Mouse (Mus musculus) heart, embryonic 16.5 days (tissue): ENCODE results near the gene Mthfd1l. TPM values are rescaled to one million over a fixed set of nuclear protein-coding genes. Genes with fewer than 3 reads are reported as not detected.
A peak's percentile ranks its signal among the peaks of the same experiment; 100 is the strongest.

Experiments
- ATAC-seq: fragments of 200-750 bp; cut with Nextera tagmentation; replicated peaks from 2 replicates; pipeline ENCODE4 v1.8.0; 2017; ENCODE audit warnings: moderate number of reproducible peaks; ENCODE audit not compliant: insufficient read depth, low FRiP score; ENCODE audit errors: extremely low read depth
- H3K27ac ChIP-seq: fragments of 300-500 bp; sonication (generic); 2 replicates; pipeline ENCODE4 v1.5.1; 2014; ENCODE audit warnings: mild to moderate bottlenecking, low read length, control low read depth, moderate library complexity
- H3K27me3 ChIP-seq: fragments of 300-500 bp; sonication (generic); 2 replicates; pipeline ENCODE4 v1.6.1; 2014; ENCODE audit warnings: low read length, mixed read lengths; ENCODE audit not compliant: control insufficient read depth, insufficient read depth
- H3K36me3 ChIP-seq: fragments of 300-500 bp; sonication (generic); 2 replicates; pipeline ENCODE4 v1.6.1; 2014; ENCODE audit not compliant: control insufficient read depth, insufficient read depth
- H3K4me1 ChIP-seq: fragments of 300-500 bp; sonication (generic); 2 replicates; pipeline ENCODE4 v1.6.1; 2014; ENCODE audit warnings: low read length, mixed read lengths; ENCODE audit not compliant: control insufficient read depth, insufficient read depth
- H3K4me2 ChIP-seq: fragments of 300-500 bp; sonication (generic); 2 replicates; pipeline ENCODE4 v1.6.1; 2014; ENCODE audit warnings: low read depth, mild to moderate bottlenecking, control low read depth, low read length
- H3K4me3 ChIP-seq: fragments of 300-500 bp; sonication (generic); 2 replicates; pipeline ENCODE4 v1.5.1; 2014; ENCODE audit warnings: mild to moderate bottlenecking, control low read depth, low read length
- H3K9ac ChIP-seq: fragments of 300-500 bp; sonication (generic); 2 replicates; pipeline ENCODE4 v1.6.1; 2014; ENCODE audit warnings: low read length, control low read depth
- H3K9me3 ChIP-seq: fragments of 300-500 bp; sonication (generic); replicated peaks from 2 replicates; pipeline ENCODE4 v1.6.1; 2016; ENCODE audit warnings: low read length; ENCODE audit not compliant: control insufficient read depth
- WGBS: fragments of 180-500 bp; shearing (Covaris S2); extraction: QIAGEN DNeasy Blood & Tissue Kit; methylation state at CpG from one replicate; pipeline ENCODE4 v1.1.7; 2014; 5-methylcytosine and 5-hydroxymethylcytosine counted together
- polyA plus RNA-seq: library from polyadenylated mRNA; unstranded; fragments of >200 nt; fragmentation: Nextera tagmentation; extraction: Ambion mirVana; gene quantifications from 2 replicates; pipeline ENCODE4 v1.2.1, GENCODE M21; 2015

Mthfd1l gene
- polyA plus RNA-seq, 1 experiment from 2014 or later = 10.1 TPM

GRCm38 (mm10) chr10:4046496-4046895 is 73.6 kb downstream of the Mthfd1l start:
- no peaks in the 10 kb centered on the region for H3K27me3 ChIP-seq
- 0 out of 2 replicates have a peak, but pooled peaks cover 3% of the 10 kb centered on the region for H3K4me1 ChIP-seq
- H3K27ac ChIP-seq = peak overlapping the region; percentile 63
- H3K4me2 ChIP-seq = no peak overlapping the region
- no peak overlapping the region for H3K9ac ChIP-seq
- no peak overlapping the region for H3K4me3 ChIP-seq
- no peaks in the 10 kb centered on the region for H3K36me3 ChIP-seq
- H3K9me3 ChIP-seq = no peaks in the 10 kb centered on the region
- 0 out of 2 replicates have a peak, but pooled peaks have one; percentile 38 for ATAC-seq
- 44% methylated on average over 4 of the region's 4 CpGs for WGBS

GRCm38 (mm10) chr10:4047666-4048065 is 74.7 kb downstream of the Mthfd1l start:
- Histone ChIP-seq H3K4me1 (0 out of 2 replicates have a peak, but pooled peaks cover 3% of the 10 kb centered on the region), H3K9ac (no peak overlapping the region), H3K27me3 (no peaks in the 10 kb centered on the region), H3K36me3 (no peaks in the 10 kb centered on the region), H3K9me3 (no peaks in the 10 kb centered on the region), H3K4me3 (no peak overlapping the region), H3K4me2 (no peak overlapping the region), H3K27ac (no peak overlapping the region)
- ATAC-seq = no peak
- WGBS = 55% methylated on average over 6 of the region's 6 CpGs

DNA sequence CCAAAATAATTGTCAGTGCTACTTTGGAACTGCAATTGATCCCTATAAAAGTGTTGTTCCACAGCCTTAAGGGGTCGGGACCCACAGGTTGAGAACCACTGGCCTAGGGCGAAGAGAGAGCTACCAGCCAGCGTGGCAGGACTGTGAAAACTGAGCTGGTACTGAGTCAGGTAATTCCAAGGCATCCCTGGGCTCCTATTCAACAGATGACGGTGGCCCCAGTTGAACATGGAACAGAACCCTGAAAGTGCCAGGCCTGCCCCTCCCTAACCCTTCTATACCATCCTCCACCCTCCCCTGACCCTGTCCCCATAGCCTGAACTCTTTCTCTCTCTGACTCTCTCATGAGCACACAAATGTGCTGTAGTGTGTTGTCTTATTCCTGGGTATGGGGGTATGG is 77.3 kb downstream of the Mthfd1l start:
- H3K4me1 ChIP-seq = peaks cover 5% of the 10 kb centered on the region; the same call in 1 of the 2 replicates
- 92% methylated on average over 4 of the region's 4 CpGs for WGBS
- no peaks in the 10 kb centered on the region; the same call in 1 of the 2 replicates for H3K36me3 ChIP-seq
- no peaks in the 10 kb centered on the region for H3K9me3 ChIP-seq
- no peak overlapping the region for H3K4me3 ChIP-seq
- H3K27ac ChIP-seq = no peak overlapping the region
- H3K9ac ChIP-seq = no peak overlapping the region
- no peaks in the 10 kb centered on the region for H3K27me3 ChIP-seq
- no peak for ATAC-seq
- H3K4me2 ChIP-seq = no peak overlapping the region

DNA sequence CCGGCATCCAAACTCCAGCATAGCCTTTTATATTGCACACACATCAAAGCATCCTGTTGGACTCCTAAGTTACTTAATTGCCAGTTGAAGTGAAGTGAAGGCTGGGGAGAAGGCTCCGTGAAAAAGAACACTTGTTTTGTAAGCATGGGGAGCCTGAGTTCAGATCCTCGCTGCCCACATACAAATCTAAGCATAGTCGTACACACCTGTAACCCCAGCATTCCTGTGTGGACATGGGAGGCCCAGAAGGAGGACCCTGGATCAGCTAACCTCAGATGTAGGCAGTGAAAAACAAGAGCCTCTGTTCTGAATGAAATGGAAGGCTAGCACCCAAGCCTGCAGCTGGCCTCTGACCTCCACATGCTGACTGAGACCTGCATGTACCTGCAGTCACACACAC is 79.8 kb downstream of the Mthfd1l start:
- ATAC-seq = no peak
- WGBS = 87% methylated on average over 4 of the region's 4 CpGs
- no peak overlapping the region for H3K4me2 ChIP-seq
- H3K36me3 ChIP-seq = no peaks in the 10 kb centered on the region; the same call in 1 of the 2 replicates
- H3K9ac ChIP-seq = no peak overlapping the region
- H3K4me3 ChIP-seq = no peak overlapping the region
- no peak overlapping the region for H3K27ac ChIP-seq
- H3K9me3 ChIP-seq = no peaks in the 10 kb centered on the region
- H3K27me3 ChIP-seq = no peaks in the 10 kb centered on the region
- peaks cover 3% of the 10 kb centered on the region; the same call in 1 of the 2 replicates for H3K4me1 ChIP-seq

DNA sequence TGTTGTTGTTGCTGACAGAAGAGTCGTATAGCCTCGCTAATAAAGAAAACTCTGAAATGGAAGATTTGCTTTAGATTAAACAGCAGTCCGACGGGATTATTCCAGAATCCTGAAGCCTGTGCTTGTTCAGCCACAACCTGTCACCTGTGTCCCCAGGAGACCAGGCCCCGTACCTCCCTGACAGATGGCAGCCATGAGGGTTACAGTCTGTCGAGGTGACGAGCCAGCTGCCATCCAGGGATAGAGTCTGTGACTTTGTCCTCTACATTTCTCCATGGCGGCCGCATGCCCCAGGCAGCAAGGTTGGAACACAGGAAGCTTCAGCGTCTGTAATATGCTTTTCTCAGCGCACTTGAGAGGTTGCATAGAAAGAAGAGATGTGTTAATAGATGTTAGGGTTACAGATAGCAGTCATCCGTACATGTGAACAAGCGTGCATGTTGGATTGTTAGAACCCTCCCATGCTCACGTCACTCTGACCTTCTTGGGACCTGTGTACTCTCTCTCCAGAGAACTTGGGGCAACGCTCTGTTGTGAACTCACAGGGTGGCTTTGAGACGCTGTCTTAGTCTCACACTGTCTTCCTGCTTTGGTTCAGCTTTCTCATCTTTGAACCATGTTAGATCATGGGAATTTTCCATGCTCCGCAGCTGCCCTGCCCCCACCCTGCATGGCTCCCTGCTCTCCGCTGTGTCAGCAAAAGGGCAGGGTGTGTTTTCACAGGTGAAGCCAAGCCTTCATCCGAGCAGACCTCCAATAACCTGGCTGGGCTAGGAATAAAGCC is 80.6 kb downstream of the Mthfd1l start:
- Histone ChIP-seq H3K36me3 (no peaks in the 10 kb centered on the region; the same call in 1 of the 2 replicates), H3K9ac (no peak overlapping the region; the same call in 1 of the 2 replicates), H3K9me3 (no peaks in the 10 kb centered on the region), H3K27me3 (no peaks in the 10 kb centered on the region), H3K4me1 (peaks cover 10% of the 10 kb centered on the region), H3K4me3 (no peak overlapping the region), H3K4me2 (no peak overlapping the region), H3K27ac (no peak overlapping the region)
- whole genome bisulfite sequencing = 79% methylated on average over 19 of the region's 19 CpGs
- ATAC-seq = no peak

- Histone ChIP-seq H3K36me3 (no peaks in the 10 kb centered on the region; the same call in 1 of the 2 replicates), H3K9ac (no peak overlapping the region)
- 86% methylated on average over 1 of the region's 1 CpGs for WGBS
Observed at GRCm38 (mm10) chr10:4054589-4054988, 81.7 kb downstream of the Mthfd1l start.

DNA sequence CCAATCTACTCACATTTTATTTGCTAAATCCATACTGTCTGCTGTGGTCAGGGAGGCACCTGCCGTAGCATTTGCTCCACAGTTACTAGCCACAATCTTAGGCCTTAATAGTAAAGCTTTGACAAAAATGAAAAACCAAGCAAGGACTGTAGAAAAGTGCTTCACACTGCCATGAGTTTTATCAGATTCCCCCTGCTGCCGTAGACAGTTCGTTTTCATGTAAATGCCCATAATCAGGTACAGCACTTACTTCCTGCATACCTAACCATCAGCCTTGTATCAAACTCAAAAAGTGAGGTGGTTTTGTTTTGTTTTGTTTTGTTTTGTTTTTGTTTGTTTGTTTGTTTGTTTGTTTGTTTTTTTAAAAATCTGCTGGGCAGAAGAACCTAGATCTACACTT is 84.5 kb downstream of the Mthfd1l start:
- Histone ChIP-seq H3K4me1 (peaks cover 15% of the 10 kb centered on the region), H3K9me3 (no peaks in the 10 kb centered on the region), H3K4me3 (no peak overlapping the region), H3K36me3 (no peaks in the 10 kb centered on the region; the same call in 1 of the 2 replicates), H3K27ac (no peak overlapping the region), H3K4me2 (no peak overlapping the region), H3K27me3 (no peaks in the 10 kb centered on the region), H3K9ac (no peak overlapping the region)
- 91% methylated on average over 3 of the region's 3 CpGs for WGBS
- no peak for ATAC-seq

More at GRCm38 (mm10) chr10:4054589-4054988, 81.7 kb downstream of the Mthfd1l start:
- H3K27me3 ChIP-seq = no peaks in the 10 kb centered on the region
- no peak overlapping the region for H3K4me3 ChIP-seq
- no peak for ATAC-seq
- no peak overlapping the region for H3K4me2 ChIP-seq
- H3K4me1 ChIP-seq = peaks cover 15% of the 10 kb centered on the region
- no peaks in the 10 kb centered on the region for H3K9me3 ChIP-seq
- no peak overlapping the region for H3K27ac ChIP-seq

GRCm38 (mm10) chr10:4057832-4058231 is 84.9 kb downstream of the Mthfd1l start:
- WGBS = 31% methylated on average over 5 of the region's 5 CpGs
- Histone ChIP-seq H3K4me3 (no peak overlapping the region), H3K27me3 (no peaks in the 10 kb centered on the region), H3K27ac (no peak overlapping the region), H3K36me3 (no peaks in the 10 kb centered on the region; the same call in 1 of the 2 replicates), H3K9ac (no peak overlapping the region), H3K4me2 (0 out of 2 replicates have a peak overlapping the region, but pooled peaks have one; percentile 5), H3K4me1 (peaks cover 15% of the 10 kb centered on the region), H3K9me3 (no peaks in the 10 kb centered on the region)
- ATAC-seq = no peak; the same call in 1 of the 2 replicates
